Mouse (Mus musculus) gastrocnemius, adult 8-10 months (tissue): ENCODE measurements around the gene Fgfr2. TPM values are rescaled to one million over a fixed set of nuclear protein-coding genes. Genes with fewer than 3 reads are reported as not detected.

Source experiments
- DNase-seq, 2 experiments: peaks; one replicate each; pipeline ENCODE4 v3.0.0; 2022; ENCODE audit warnings: low spot score in 2 of 2
- total RNA-seq, 4 experiments: library from RNA; stranded (reverse); gene quantifications; 2 replicates each; pipeline ENCODE4 v1.2.4; 2022

Gene Fgfr2
- total RNA-seq, 4 experiments from 2014 or later = 0.17 to 1.3 (median 0.62) TPM

DNA sequence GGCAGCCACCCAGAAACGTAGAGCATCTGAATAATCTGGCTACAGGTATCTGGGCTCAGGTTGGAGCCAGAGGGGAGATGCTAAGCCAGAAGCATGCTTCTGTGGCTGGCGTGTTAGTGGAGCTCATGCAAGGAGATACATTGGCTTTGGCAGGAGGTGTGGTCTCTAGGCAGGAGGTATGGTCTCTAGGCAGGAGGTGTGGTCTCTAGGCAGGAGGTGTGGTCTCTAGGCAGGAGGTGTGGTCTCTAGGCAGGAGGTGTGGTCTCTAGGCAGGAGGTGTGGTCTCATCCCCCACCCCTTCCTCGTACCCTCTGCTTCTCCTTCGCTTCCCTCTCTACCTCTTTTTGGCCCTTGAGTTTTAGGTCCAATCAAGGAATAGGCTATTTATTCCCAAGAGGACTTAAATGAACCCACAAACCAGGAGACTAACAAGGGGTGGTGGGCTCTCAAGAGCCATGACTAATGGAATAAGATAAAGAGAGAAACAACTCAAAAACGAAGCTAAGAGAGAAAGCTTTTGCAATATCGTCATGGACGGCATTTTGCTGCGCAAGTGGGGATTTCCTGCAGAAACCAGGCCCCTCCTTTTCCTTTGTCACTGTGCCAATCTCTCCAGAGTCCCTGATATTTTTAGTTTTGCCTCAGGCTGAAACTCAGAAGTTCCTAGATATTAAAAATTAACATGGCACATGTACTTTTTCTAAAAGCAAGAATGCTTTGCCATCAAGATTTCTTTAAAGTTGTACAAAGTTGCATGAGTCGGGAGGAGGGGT, 775.7 kb downstream of the Fgfr2 start:
- no peak for DNase-seq

DNA sequence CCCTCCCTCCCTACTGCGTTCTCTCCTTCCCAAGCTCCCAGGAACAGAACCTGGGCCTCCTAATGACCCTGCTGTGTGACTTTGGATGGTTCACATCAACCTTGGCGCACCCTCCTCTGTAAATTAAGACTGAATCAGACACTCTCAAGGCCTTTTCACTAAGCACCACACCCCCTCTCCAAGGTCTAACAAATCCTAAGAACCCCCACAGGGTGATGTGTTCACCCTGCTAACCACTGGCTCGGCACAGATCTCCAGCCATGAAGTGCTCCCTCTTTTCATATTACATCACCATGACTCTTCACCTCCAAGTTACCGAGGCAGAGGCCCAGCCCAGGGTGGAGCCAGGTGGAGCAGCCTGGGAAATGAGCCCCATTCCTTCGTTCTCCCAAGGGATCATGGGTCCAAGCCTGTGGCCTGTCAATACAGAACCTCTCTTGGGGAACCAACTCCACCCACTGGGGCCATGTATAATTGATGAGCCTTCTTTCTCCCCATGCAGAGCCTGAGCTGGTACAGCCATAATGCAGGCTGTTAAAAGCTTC, 777.6 kb downstream of the Fgfr2 start:
- DNase-seq = no peak

DNA sequence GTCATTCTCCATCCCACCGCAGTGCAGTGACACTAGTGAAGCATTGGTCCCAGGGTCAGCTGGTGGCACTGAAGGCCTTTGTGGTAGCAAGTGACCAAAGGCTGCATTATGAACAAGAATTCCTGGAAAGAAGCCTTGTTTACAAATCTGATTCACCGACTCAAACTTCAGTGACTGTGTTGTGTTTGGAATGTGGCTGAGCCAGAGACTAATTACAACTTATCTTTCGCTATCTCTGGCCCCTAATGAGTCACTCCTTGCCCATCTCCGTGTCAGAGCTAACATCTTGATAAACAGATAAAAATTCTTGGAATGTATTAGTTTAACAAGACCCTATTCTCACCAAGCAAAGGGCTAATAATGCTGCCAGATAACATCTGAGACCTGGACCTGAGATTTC, 778.5 kb downstream of the Fgfr2 start:
- DNase-seq = no peak

DNA sequence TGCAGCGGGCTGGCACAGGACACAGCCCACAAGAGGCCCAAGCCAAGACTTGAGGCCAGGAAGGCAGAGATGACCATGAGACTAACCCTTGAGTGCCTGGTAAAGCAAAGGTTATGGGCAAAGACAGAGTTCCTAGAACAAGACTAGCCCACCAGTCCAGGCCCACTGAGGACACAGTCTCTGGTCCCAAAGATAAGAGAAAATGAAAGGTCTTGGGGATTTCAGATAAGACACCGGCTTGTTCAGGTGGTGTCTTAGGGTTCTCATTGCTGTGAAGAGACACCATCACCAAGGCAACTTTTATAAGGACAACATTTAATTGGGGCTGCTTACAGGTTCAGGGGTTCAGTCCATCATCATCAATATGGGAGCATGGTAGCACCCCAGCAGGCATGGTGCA, 779.2 kb downstream of the Fgfr2 start:
- DNase-seq = no peak

DNA sequence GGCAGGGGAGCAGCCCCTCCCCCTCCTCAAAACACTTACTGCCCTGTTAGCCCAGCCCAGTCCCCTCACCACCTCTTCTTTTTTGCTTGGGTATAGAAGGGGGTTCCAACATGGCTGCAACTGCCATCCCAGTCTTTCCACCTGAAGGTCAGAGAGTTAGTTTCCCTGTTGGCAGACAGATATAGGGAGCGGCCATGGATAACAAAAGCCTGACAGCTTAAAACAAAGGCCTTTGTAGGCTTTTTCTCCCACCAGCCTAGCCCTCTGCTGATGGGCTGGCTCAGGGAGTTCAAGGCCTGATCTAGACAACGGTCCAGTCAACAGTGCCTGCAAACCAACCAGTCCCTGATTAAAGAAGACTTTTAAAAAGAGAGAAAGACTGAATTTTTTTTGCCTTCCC, 780.0 kb downstream of the Fgfr2 start:
- DNase-seq = no peak

DNA sequence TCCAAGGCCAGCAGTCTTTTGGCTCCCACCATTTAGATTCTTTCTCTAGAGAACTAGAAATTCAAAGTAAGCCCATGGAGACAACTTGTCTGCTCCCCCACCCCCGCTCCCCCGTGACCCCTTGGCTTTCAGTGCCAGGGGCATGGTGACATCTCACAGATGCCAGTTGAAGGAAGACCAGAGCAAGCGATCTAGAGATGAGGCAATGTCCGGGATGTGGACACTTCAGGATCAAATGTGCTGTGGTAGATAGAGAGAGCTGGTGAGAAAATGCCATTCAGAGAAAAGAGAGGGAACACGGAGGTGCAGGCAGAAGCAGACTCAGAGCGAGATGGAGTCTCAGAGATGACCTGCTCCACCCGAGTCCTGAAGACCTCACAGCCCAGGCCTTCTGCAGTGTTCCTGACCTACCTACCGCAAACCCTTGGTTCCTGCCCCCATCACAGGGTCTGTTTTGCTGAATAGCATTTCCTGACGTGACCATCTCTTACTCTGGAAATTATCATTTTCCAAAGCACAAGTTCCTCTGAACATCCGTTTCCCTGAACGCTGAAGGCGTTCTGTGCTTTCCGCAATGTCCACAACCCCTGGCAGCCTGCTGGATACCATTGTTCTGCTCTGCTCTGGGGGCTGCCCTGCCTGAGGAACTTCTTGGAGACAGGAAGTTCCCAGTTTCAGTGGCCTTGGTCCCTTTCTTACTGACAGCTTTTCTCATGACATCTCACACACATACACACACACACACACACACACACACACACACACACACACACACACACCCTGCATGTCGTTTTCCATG, 783.9 kb downstream of the Fgfr2 start:
- DNase-seq = no peak

DNA sequence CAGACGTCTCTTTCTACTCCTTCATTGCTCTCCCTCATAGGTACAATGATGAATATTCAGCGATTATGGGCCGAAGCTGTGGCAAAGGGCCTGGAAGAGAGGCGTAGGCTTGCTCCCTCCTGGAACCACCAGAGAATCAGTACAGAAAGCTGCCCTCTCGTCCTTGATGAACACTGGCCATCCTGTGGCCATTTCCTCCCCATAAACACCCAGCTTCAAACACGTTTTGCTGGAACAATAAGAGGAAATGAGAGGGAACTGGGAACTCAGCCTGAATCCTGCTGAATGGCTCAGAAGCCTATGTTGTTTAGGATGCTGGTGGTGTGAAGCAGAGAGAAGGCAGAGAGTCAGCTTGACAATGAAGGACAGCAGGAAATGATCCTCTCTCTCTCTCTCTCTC, 784.8 kb downstream of the Fgfr2 start:
- no peak for DNase-seq

DNA sequence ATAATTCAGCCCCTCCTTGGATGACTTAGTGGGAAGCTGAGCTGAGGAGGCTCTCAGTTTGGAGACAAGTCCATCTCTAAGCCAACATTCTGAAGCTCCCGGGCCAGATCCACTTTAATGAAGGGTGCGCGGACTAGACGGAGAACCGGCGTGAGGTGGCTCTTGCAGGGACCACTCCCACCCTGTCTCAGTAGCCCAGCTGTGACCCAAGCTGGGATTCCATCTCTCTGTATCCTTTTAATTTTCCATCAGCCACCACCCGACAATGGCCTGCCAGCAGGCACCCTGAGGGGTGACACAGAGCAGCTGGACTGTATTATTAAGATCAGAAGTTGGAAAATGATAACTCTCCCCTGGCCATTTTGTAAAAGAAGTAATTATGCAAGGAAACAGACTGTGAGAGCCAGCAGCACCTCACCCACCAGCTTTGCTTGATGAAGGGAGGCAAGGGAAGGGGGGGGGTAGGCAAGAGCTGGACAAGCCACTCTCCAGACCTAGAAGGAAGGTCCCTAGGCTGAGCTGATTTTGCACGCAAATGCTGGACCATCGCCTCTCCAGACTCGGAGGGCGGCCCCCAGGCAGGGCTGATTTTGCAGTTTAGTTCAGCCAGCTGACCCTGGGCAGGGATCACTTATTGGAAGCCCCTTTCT, 785.8 kb downstream of the Fgfr2 start:
- no peak for DNase-seq

DNA sequence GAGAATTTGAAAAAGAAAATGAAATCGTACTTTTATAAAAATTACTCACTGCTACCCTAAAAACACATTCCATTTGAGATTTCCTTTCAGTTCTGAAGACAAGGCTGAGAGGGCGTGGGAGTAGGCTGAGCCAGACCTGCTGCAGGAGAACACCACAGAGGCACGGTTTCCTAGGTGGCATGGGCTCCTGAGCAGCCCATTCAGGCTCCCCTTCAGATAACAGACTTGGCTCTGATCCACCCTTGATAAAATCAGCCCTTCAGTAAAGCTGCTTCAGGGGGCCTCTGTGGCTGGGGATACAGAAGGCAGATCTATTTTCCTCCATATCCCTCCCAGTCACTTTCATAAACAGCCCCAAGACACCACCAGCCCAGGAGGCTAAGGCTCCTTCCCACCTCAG, 786.4 kb downstream of the Fgfr2 start:
- no peak for DNase-seq

DNA sequence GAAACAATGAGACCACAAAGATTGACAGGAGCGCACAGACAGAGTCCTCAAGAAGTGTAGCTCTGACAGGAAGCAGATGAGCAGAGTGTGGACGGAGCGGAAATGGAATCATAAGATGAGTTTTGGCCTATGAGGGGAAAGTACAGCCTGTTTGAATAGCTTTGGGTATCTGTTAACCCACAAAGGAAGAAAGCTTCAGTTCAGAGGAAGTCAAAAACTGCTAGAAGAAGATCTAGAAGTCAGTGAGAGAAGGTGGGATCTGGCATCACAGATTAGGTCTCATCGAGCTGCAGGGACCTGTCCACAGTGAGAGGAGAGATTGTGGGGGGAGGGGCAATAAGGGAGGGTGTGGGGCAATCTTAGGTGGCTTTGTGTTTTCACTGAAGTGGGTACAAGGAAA, 787.8 kb downstream of the Fgfr2 start:
- DNase-seq = no peak

DNA sequence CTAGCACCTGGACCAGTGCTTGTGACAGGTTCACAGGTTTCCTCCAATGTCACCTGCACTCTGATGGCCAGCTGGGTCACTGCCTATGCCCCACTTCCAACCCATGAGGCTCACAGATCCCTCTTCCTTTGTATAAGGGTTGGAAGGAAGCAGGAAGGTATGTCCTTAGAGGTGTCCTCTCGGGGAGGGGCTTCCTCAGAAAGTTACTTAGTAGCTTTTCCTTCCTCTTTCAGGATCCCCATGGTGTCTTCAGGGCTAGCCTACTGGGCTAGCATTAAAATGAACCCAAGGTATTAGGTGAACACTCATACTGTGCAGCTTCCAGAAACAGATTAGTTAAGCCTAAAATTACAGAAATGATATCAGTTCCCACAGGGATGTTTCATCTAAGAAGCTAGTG, 790.1 kb downstream of the Fgfr2 start:
- no peak for DNase-seq

DNA sequence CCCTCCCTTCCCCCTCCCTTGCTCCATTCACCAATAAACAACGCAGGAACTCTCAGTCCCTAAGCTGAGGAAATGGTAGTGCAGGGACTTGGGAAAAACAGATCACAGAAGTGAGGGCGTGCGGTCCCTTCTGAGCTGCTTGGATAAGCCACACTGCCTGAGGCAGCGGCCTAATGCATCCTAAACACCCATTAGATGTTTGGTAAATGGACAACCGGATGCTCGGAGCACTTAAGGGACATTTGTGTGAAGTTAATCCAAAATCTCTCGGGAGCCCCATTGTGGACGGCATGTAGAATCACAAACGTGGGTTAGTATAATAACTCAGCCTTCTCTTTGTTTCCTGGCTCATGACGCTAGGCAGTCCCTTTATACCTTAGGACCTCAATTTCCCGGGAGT, 791.0 kb downstream of the Fgfr2 start:
- DNase-seq = no peak

DNA sequence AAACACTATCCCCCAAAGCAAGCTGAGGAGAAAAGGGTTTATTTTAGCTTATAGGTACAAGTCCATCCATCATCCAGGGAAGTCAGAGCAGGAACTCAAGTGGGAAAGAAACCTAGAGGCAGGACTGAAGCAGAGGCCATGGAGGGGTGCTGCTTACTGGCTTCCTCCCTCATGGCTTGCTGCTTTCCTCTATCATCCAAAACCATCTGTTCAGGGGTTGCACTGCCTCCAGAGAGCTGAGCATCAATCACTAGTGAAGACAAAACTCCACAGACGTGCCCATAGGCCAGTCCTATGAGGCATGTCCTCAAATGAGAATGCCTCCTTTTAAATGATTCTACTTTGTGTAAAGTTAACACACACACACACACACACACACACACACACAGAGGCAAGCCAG, 793.0 kb downstream of the Fgfr2 start:
- DNase-seq = no peak

DNA sequence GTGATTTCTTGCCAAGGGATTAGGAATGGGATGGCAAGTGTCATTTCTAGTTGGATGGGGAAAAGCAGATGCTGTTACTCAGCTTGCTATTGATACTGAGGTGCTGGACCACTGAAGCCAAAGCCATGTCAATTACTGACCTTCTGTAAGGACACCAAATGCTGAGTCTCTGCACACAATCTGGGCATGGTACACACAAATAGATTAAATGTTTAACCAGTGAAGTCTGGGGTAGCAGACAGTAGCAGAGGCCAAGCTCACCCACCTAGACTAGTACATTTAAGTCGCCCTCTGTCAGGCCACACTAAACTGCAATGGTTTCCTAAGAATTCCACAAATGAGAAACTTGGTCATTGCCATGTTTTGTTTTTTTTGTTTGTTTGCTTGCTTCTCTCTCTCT, 794.5 kb downstream of the Fgfr2 start:
- DNase-seq = no peak

DNA sequence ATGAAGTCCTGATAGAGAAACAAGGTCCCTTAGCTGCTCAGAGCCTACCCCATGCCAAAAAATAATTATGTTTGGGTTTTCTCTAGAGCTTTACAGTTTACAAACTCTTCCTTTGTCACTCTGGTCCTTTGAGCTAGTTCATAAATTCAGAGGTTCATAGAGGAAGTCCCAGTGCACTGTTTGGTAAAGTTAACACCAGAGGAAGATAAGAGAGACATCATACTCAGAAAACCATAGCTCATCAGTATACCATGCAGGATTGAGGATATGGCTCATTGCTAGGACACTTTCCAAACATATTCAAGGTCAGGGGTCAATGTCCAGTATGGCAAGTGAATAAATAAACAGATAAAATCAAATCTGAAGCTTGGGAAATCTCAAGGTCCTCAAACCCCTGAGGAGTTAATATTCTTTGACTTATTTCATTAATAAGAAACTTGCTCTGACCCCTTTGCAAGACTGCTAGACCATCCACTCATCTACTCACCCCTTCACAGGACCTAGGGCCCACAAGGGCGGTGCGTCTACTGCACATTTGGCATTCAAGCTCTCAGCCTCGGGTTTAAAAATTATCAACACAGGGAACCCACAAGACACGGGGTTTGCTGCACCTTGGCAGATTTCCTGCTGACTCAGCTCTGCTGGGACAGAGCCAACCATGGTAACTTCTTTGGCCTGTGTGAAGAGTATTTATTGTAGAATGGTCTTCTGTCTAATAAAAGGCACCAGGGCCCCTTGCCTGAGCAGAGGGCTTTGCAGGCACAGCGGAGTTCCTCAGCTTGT, 797.4 kb downstream of the Fgfr2 start:
- DNase-seq = peak; percentile 17 to 22

DNA sequence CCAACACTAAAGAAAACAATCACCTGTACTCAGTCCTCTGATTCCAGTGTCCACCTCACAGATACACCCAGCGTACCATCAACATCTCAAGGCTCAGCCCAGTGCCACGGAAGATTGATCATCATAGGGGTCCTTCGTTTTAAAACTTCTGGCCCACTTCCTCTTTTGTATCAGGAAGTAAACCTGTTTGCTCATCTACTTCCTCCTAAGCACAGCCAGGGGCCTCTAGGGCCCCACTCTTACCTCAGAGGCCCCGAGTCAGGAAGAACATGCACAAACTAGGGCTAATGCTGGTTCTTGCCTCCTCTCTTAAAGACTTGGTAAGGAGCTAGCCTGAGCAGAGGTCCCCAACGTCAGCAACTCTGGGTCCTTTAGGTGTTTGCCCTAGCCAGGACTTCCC, 799.7 kb downstream of the Fgfr2 start:
- DNase-seq = no peak

DNA sequence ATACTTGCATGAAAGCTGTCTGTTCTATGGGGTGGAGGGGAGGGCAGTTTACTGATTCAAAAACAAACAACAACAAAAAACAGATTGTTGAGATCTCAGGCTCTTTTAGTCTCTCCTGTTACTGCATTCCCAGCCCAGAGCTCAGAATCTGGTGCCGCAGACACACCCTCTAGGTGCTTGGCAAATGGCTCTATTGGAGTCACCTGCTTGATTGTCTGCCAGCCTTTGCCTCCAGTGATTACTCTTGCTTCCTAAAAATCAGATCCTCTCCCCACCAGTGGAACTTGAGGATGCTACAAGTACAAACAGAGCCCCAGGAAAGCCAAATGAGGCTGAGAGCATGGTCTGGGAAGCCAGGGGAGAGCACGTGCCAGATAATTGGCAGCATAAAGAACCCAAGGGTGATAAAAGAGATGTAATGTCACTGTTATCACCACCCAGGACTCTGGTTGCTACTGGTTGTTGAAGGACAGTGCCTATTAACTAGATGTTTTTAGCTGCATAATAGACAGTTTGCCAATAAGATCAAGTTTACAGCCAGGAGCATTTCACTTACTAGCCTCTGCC, 801.7 kb downstream of the Fgfr2 start:
- DNase-seq = no peak

DNA sequence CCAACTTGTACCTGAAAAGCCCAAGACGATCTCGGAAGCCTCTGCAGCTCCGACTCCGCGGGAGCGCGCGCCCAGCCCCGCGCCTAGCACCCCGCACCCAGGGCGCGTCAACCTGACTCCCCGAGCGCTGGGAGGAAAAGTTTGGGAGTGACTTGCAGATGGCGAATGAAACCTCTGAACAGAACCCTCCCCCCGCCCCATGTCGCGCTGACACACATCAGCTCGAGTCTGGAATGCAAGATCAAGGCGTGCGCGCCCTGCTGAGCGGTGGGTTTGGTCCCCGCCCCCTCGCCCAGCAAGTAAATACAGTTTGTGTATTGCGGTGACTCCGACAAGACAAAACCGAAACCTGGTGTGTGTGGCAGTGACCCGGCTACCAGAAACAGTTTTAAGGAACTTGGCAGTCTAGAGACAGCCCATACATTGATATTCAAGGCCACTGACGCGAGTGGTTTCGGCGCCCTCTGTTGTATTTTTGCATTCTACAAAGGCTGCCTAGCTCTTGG, 806.1 kb downstream of the Fgfr2 start, which contains the start of gene Chst15:
TSS of gene Chst15 (minus strand) at position 193 of the 506 bp plus-strand sequence.
- DNase-seq = peak in 1 of 2 experiments; percentile 17

DNA sequence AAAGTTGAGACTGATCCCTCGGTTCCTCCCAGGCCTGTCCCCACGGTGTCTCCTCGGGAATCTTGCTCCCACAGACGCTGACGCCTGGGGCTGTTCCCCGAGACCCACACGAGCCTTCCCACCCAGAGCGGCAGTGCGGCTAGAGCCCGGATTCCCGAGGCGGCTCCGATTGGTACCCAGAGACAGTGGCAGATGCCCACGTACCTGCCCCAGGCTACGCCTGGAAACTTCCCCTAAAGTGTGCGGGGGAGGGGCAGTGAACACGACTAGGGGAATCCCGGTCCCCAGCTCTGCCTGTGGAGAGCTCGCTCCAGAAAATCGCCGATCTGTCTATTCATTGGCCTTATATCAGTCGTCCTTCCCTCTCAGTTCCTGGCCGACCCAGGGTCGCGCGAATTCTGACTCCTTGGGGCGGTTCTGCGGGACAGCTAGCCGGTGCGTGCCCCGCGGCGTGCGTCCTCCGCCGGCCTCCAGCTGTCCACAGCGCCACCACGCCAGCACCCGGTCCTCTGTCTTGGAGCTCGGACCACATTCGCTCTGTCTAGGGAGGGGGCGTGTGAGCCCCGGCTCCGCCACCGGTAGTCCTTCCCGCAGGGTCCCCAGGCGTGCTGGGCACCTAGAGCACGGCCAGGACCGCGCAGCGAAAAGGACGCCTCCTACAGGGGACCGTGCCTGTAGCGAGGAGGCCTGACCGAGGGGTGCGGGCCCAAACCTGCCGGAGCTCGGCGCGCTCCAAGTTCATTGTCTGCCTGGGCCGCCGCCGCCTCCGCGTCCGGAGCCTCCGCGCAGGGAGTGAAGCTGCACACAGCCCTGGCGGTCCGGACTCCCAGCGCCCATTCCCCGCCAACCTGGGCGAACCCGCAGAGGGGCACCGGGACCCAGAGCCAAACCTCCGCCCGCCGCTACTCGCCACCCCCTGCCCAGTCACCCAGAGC, 806.8 kb downstream of the Fgfr2 start:
- peak; percentile 28 to 32 for DNase-seq
